Mouse (Mus musculus): ENCODE data around the gene Pik3ca.

DNA sequence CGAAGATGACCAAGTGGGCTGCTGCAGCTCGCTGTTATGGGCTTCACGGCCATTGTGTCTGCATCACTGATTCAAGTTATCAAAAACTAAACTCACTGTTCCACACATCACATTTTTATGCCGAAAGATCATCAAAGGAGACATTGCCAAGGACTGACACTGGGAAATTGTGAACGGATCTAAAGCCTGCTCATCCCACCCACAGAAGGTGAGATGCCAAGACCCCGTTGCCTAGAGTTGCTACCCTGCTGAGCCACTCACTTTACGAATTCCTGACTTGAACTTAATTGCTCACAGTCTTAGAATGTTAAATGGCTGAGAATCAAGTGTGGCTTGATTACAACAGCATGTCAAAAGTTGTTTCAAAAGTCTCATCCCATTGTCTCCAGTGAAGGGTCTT, 73.0 kb downstream of the Pik3ca start:
- TF ChIP-seq EP300 (IDR thresholded peaks at IDR 0.05; ENCODE audit: low read depth) (no peak), CTCF (IDR thresholded peaks at IDR 0.05; ENCODE audit: low read depth) (no peak)
